Mouse (Mus musculus) kidney, embryonic 16.5 days (tissue): ENCODE results near the gene Nmnat2. TPM values are rescaled to one million over a fixed set of nuclear protein-coding genes. Genes with fewer than 3 reads are reported as not detected.

Source experiments
- ATAC-seq: fragments of 200-750 bp; cut with Nextera tagmentation; 2 replicates; pipeline ENCODE4 v1.8.0; 2017; ENCODE audit warnings: moderate TSS enrichment; ENCODE audit not compliant: low FRiP score, low TSS enrichment
- H3K27ac ChIP-seq: fragments of 300-500 bp; sonication (generic); 2 replicates; pipeline ENCODE4 v1.5.1; 2014; ENCODE audit warnings: low read length
- H3K27me3 ChIP-seq: fragments of 300-500 bp; sonication (generic); 2 replicates; pipeline ENCODE4 v1.6.1; 2014; ENCODE audit warnings: low read length, control low read depth, mixed read lengths; ENCODE audit not compliant: insufficient read depth
- H3K36me3 ChIP-seq: fragments of 300-500 bp; sonication (generic); 2 replicates; pipeline ENCODE4 v1.6.1; 2014; ENCODE audit warnings: low read length, control low read depth, mixed read lengths; ENCODE audit not compliant: insufficient read depth
- H3K4me1 ChIP-seq: fragments of 300-500 bp; sonication (generic); 2 replicates; pipeline ENCODE4 v1.6.1; 2014; ENCODE audit warnings: low read length, control low read depth, mixed read lengths; ENCODE audit not compliant: insufficient read depth
- H3K4me2 ChIP-seq: fragments of 300-500 bp; sonication (generic); replicated peaks from 2 replicates; pipeline ENCODE4 v1.6.1; 2014; ENCODE audit warnings: low read depth, low read length
- H3K4me3 ChIP-seq: fragments of 300-500 bp; sonication (generic); 2 replicates; pipeline ENCODE4 v1.5.1; 2014; ENCODE audit warnings: mild to moderate bottlenecking, low read length
- H3K9ac ChIP-seq: fragments of 300-500 bp; sonication (generic); replicated peaks from 2 replicates; pipeline ENCODE4 v1.6.1; 2014; ENCODE audit warnings: low read length
- H3K9me3 ChIP-seq: fragments of 300-500 bp; sonication (generic); 2 replicates; pipeline ENCODE4 v1.6.1; 2016; ENCODE audit warnings: low read length, control low read depth
- WGBS: fragments of 180-500 bp; shearing (Covaris S2); extraction: QIAGEN DNeasy Blood & Tissue Kit; methylation state at CpG from one replicate; pipeline ENCODE4 v1.1.7; 2014; 5-methylcytosine and 5-hydroxymethylcytosine counted together
- polyA plus RNA-seq: library from polyadenylated mRNA; unstranded; fragments of >200 nt; fragmentation: Nextera tagmentation; extraction: Ambion mirVana; gene quantifications from 2 replicates; pipeline ENCODE4 v1.2.1, GENCODE M21; 2015

Gene Nmnat2
- polyA plus RNA-seq, 1 experiment from 2014 or later, result 0.86 TPM

DNA sequence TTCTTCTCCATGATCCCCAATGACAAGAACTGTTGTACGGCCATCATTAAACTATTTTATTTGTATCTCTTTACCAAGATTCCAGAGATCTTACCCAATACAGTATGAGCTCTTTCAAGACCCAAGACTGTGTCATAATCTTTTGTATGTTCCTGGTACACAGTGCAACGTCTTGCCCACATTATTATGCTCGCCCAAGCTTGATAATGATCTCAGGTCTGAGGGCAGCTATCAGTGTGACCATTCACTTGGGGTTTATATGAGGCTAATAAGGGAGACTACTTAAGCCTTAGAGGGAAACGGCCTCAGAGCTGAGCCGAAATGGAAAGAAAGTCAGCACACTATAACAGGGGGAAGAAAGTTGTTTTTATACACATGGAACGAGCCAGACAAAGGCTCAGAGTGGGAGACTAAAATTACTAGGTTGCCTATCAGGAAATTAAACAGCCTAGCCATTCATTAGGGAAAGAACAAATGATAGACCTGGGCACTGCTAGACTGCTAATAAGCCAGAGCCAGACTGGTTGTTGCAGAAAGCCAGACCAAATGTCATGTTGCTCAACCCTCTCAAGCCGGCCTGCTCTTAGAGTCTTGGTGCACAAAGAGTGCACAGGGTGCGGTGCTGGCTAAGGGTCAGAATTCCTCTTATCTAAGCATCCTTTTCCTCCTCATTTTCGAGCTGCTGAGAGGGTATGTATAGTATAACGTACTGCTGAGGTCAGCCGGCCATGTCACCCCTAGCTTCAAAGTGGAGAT lies 47.7 kb downstream of the Nmnat2 start:
- Histone ChIP-seq H3K9ac (no peak overlapping the region), H3K27ac (no peak overlapping the region), H3K4me3 (no peak overlapping the region), H3K9me3 (no peaks in the 10 kb centered on the region), H3K27me3 (no peaks in the 10 kb centered on the region; the same call in 1 of the 2 replicates), H3K4me1 (no peaks in the 10 kb centered on the region), H3K4me2 (no peak overlapping the region), H3K36me3 (no peaks in the 10 kb centered on the region)
- 63% methylated on average over 11 of the region's 11 CpGs for WGBS
- no peak for ATAC-seq

DNA sequence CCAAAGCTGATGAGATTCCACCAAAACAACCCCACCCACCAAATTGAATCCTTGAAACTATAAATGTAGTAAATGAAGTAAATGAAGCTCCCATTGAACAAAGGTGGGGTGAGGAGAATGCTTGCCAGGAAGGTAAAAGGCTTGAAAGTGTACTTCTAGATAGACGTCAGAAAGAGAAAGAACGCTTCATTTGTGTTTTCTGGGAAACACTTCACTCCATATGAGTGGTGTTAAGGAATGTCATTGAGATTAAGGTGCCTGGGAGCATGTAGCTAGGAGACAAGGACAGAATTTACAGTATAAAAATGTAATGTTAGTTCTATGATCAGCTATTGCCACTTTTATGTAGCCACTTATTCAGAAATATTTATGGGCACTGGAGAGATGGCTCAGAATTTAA lies 49.7 kb downstream of the Nmnat2 start:
- Histone ChIP-seq H3K4me1 (no peaks in the 10 kb centered on the region), H3K4me3 (no peak overlapping the region), H3K36me3 (no peaks in the 10 kb centered on the region), H3K9me3 (no peaks in the 10 kb centered on the region), H3K27ac (no peak overlapping the region), H3K27me3 (no peaks in the 10 kb centered on the region; the same call in 1 of the 2 replicates), H3K9ac (no peak overlapping the region), H3K4me2 (no peak overlapping the region)
- ATAC-seq, result no peak
- 87% methylated on average over 2 of the region's 2 CpGs for WGBS

DNA sequence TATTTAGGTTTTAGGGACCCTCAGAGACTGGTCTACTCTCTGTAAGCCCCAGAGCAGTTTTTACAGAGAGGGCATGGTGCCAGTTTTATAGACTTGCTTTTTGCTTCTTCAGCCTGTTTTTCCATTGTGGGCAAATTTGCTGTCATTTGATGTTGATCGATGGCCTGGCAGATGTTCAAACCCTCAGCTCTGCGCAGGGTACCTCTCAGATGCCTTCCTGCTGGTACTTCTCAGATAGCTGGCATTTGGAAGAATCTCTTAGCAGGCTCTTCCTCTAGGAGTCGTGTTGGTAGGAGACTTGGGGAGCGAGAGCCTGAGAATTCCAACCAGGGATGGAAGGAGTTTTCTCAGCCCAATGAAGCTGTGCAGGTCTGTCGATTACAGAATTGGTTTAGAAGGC lies 51.3 kb downstream of the Nmnat2 start:
- ATAC-seq, result no peak
- H3K9ac ChIP-seq, result no peak overlapping the region
- H3K27me3 ChIP-seq, result no peaks in the 10 kb centered on the region
- H3K9me3 ChIP-seq, result no peaks in the 10 kb centered on the region
- no peaks in the 10 kb centered on the region for H3K36me3 ChIP-seq
- no peak overlapping the region for H3K4me3 ChIP-seq
- WGBS, result 72% methylated on average over 5 of the region's 5 CpGs
- no peak overlapping the region for H3K27ac ChIP-seq
- H3K4me2 ChIP-seq, result no peak overlapping the region
- H3K4me1 ChIP-seq, result no peaks in the 10 kb centered on the region

DNA sequence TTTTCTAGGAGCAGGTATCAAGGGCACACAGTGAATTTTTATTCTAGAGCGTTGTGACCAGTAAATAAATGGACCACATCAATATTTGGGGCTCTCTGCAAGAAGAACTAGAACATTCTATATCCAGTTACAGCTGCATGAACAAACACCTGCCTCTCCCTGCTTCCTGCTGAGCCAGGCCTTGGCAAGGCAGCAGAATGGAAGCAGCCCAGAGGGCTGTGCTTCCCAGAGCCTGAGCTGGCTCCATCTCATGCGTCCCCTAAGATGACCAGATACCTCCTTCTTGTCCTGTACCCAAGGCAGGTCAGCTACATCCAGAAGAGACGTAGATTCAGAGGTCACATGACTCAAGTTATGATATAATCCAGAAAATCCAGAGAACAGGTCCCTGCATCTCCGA lies 52.0 kb downstream of the Nmnat2 start:
- no peak overlapping the region for H3K4me2 ChIP-seq

DNA sequence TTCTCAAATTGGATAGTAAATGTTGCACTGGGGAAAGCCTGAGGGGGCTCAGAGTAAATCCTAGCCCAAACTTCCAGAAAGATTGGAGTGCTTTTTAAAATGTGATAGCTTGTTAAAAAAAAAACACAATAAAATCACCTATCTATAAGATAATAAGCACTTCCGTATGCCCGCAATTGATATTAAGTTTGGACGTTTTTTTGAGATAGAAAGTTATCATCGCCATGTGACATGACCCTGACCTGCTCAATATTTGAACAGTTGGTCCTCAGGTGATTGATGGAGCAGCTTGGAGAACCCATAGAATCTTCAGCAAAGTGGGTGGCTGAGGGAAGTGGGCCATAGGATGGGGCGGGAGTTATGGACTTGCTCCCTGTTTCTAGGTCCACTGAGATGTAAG lies 52.5 kb downstream of the Nmnat2 start:
- no peak overlapping the region for H3K4me2 ChIP-seq
- no peak overlapping the region for H3K27ac ChIP-seq
- H3K4me3 ChIP-seq, result no peak overlapping the region
- no peak for ATAC-seq
- H3K27me3 ChIP-seq, result no peaks in the 10 kb centered on the region
- H3K9ac ChIP-seq, result no peak overlapping the region
- H3K36me3 ChIP-seq, result no peaks in the 10 kb centered on the region
- H3K4me1 ChIP-seq, result no peaks in the 10 kb centered on the region
- WGBS, result 85% methylated on average over 5 of the region's 5 CpGs
- H3K9me3 ChIP-seq, result no peaks in the 10 kb centered on the region

More for the DNA sequence above, 52.0 kb downstream of the Nmnat2 start:
- H3K27ac ChIP-seq, result no peak overlapping the region
- H3K9ac ChIP-seq, result no peak overlapping the region
- H3K4me1 ChIP-seq, result no peaks in the 10 kb centered on the region
- H3K4me3 ChIP-seq, result no peak overlapping the region
- H3K36me3 ChIP-seq, result no peaks in the 10 kb centered on the region
- ATAC-seq, result no peak
- 84% methylated on average over 4 of the region's 4 CpGs for WGBS
- H3K27me3 ChIP-seq, result no peaks in the 10 kb centered on the region
- H3K9me3 ChIP-seq, result no peaks in the 10 kb centered on the region

DNA sequence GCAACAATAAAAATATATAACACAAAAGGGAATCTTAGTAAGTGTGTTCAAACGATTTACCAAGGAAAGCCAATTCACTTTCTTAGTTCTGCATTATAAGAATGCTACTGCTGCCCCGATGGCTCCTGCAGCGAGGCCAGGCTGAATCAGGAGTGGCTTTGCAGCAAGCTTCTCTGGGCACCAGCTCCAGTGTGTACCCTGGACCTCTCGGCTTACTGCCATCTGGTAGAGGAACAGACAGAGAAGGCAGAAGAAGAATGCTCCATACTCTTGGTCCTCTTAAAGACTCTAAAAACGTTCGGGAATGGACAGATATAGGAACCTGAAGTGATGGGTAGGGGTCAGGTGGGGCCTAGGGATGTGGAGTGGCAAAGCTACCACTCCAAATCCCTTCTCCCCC lies 53.0 kb downstream of the Nmnat2 start:
- Histone ChIP-seq H3K4me3 (no peak overlapping the region), H3K36me3 (no peaks in the 10 kb centered on the region), H3K4me2 (no peak overlapping the region), H3K4me1 (no peaks in the 10 kb centered on the region), H3K27ac (no peak overlapping the region), H3K9me3 (no peaks in the 10 kb centered on the region), H3K9ac (no peak overlapping the region), H3K27me3 (no peaks in the 10 kb centered on the region)
- no peak for ATAC-seq
- 86% methylated on average over 6 of the region's 6 CpGs for WGBS

DNA sequence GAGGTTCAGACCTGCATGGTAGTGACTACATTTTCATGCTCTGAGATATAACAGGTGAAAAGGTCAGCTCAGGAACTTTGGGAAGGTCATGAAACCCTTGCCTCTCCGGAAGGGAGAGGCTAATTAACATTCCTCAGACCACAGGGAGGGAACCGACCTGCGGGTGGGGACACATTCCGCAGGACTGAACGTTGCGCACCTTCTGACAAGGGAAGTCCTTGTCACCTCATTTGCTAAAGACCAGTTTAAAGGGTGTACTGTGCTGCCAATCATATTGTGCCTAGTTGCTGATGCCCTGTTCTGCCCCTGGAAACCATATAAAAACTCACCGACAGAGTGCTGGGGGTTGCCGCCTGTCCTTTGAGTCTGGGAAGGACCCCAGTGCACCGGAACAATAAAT lies 54.5 kb downstream of the Nmnat2 start:
- Histone ChIP-seq H3K4me2 (no peak overlapping the region), H3K9me3 (no peaks in the 10 kb centered on the region), H3K4me1 (peaks cover 3% of the 10 kb centered on the region; the same call in 1 of the 2 replicates), H3K4me3 (no peak overlapping the region), H3K27ac (no peak overlapping the region), H3K27me3 (no peaks in the 10 kb centered on the region), H3K36me3 (no peaks in the 10 kb centered on the region), H3K9ac (no peak overlapping the region)
- WGBS, result 48% methylated on average over 9 of the region's 9 CpGs
- ATAC-seq, result no peak

DNA sequence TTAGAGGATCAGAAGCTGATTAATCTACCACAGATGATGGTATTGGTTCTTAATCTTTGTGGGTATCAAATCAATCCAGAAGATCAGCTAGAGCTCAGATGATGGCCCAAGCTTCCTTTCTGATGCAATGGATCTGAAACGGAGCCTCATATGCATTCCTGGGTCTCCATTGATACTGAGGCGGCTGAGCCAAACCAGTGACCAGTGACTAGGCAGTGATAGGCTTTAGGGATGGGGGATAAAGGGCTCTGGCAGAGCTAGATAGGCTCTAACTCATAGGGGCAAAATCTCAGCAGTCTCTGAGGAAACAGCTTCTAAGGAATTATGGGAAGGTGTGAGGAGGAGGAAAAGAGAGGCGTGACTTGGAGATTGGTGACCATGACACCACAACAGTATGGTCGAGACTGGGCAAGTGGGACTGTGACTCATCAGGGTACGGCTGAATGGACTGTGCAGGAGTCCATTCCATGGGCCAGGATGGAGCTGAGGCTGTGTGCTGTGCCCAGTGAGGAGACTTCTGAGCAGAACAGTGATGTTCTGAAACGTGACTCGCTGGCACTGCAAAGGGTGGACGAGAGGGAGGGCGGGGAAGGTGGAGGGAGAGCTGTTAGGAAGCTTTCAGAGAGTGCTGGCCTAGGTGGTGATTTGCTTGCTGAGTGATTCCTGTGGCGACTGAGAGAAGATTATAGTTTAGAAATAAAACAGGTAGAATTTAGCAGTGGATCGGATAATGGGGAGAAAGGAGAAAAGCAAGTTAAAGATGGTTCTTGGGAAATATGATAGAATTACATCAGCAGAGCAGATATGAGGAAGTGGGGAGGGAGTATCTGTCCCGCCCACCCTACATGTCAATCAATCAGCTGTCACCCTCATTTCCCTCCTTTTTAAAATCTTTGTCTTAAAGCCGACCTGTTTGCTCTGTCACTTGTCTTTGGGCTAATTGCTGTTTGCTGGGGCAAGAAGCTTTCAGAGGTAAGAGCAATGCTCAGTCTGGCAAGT lies 55.9 kb downstream of the Nmnat2 start:
- Histone ChIP-seq H3K27ac (no peak overlapping the region), H3K9ac (no peak overlapping the region), H3K4me2 (no peak overlapping the region), H3K9me3 (no peaks in the 10 kb centered on the region), H3K36me3 (no peaks in the 10 kb centered on the region), H3K4me1 (peaks cover 13% of the 10 kb centered on the region), H3K27me3 (no peaks in the 10 kb centered on the region), H3K4me3 (no peak overlapping the region)
- ATAC-seq, result no peak
- WGBS, result 72% methylated on average over 13 of the region's 13 CpGs

DNA sequence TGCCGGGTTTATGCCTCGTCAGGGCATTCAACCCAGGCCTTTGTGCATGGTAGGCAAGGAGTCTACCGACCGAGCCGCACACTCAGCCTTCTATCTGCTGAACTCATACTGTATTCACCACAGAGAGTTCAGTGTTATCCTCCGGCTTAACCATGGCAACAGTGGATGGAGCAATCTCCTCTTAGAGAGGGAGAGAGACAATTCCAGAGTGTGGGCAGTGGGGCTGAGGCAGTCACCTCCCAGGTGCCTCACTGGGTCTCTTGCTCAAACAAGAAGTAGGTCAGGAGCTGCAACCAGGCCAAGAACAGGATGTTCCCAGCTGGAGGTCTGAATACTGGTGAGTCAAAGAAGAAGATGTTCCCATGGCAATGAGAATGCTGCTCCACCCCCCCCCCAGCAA lies 56.8 kb downstream of the Nmnat2 start:
- no peaks in the 10 kb centered on the region for H3K9me3 ChIP-seq
- ATAC-seq, result no peak
- H3K27me3 ChIP-seq, result no peaks in the 10 kb centered on the region
- H3K27ac ChIP-seq, result no peak overlapping the region
- no peak overlapping the region for H3K9ac ChIP-seq
- 93% methylated on average over 6 of the region's 6 CpGs for WGBS
- H3K4me1 ChIP-seq, result peaks cover 13% of the 10 kb centered on the region
- no peak overlapping the region for H3K4me3 ChIP-seq
- no peaks in the 10 kb centered on the region for H3K36me3 ChIP-seq
- H3K4me2 ChIP-seq, result no peak overlapping the region
